Mouse (Mus musculus): ENCODE data around the gene Scml4. TPM values are rescaled to one million over a fixed set of nuclear protein-coding genes. Genes with fewer than 3 reads are reported as not detected.
A peak's percentile ranks its signal among the peaks of the same experiment; 100 is the strongest.

The Scml4 gene
- polyA plus RNA-seq, 1 experiment from 2014 or later = 0.15 TPM

GRCm38 (mm10) chr10:42957881-42958651 lies 97.9 kb downstream of the Scml4 start:
- H3K27ac ChIP-seq = no peak overlapping the region
- H3K9me3 ChIP-seq (replicated peaks) = no peaks in the 10 kb centered on the region
- peak overlapping the region; percentile 56 for H3K4me2 ChIP-seq
- H3K4me3 ChIP-seq = peak overlapping the region; percentile 35
- H3K9ac ChIP-seq = no peak overlapping the region
- no peak for ATAC-seq
- peaks cover 53% of the 10 kb centered on the region for H3K27me3 ChIP-seq (replicated peaks)
- peaks cover 19% of the 10 kb centered on the region for H3K4me1 ChIP-seq
- 7% methylated on average over 21 of the region's 21 CpGs for WGBS (ENCODE audit: insufficient replicate concordance)
- H3K36me3 ChIP-seq = no peaks in the 10 kb centered on the region

GRCm38 (mm10) chr10:42958686-42959085 lies 98.5 kb downstream of the Scml4 start:
- H3K4me3 ChIP-seq = no peak overlapping the region
- H3K4me2 ChIP-seq = peak overlapping the region; percentile 56; the same call in 1 of the 2 replicates
- WGBS (ENCODE audit: insufficient replicate concordance) = 61% methylated on average over 4 of the region's 4 CpGs
- H3K4me1 ChIP-seq = peaks cover 20% of the 10 kb centered on the region
- no peaks in the 10 kb centered on the region for H3K36me3 ChIP-seq
- peaks cover 46% of the 10 kb centered on the region for H3K27me3 ChIP-seq (replicated peaks)
- no peak overlapping the region for H3K9ac ChIP-seq
- H3K9me3 ChIP-seq (replicated peaks) = no peaks in the 10 kb centered on the region
- ATAC-seq = no peak
- no peak overlapping the region for H3K27ac ChIP-seq

GRCm38 (mm10) chr10:42961771-42962170 lies 101.6 kb downstream of the Scml4 start:
- Histone ChIP-seq H3K27ac (no peak overlapping the region), H3K9me3 (replicated peaks) (no peaks in the 10 kb centered on the region), H3K4me2 (no peak overlapping the region), H3K27me3 (replicated peaks) (peaks cover 22% of the 10 kb centered on the region; the same call in 1 of the 2 replicates), H3K9ac (no peak overlapping the region), H3K4me3 (no peak overlapping the region), H3K36me3 (no peaks in the 10 kb centered on the region), H3K4me1 (peaks cover 20% of the 10 kb centered on the region)
- ATAC-seq = no peak
- WGBS (ENCODE audit: insufficient replicate concordance) = 61% methylated on average over 6 of the region's 6 CpGs

- Histone ChIP-seq H3K9me3 (replicated peaks) (no peaks in the 10 kb centered on the region), H3K9ac (no peak overlapping the region), H3K4me2 (peak overlapping the region; percentile 35), H3K4me3 (no peak overlapping the region), H3K36me3 (no peaks in the 10 kb centered on the region), H3K27ac (no peak overlapping the region), H3K27me3 (replicated peaks) (peaks cover 18% of the 10 kb centered on the region; the same call in 1 of the 2 replicates), H3K4me1 (peaks cover 20% of the 10 kb centered on the region)
- no peak for ATAC-seq
- WGBS (ENCODE audit: insufficient replicate concordance) = 44% methylated on average over 6 of the region's 6 CpGs
Observed at GRCm38 (mm10) chr10:42962181-42962601, 102.0 kb downstream of the Scml4 start.

GRCm38 (mm10) chr10:42962655-42963054 lies 102.5 kb downstream of the Scml4 start:
- H3K4me1 ChIP-seq = peaks cover 17% of the 10 kb centered on the region
- H3K27ac ChIP-seq = no peak overlapping the region
- H3K4me2 ChIP-seq = peak overlapping the region; percentile 35

GRCm38 (mm10) chr10:42963061-42963460 lies 102.9 kb downstream of the Scml4 start:
- no peak overlapping the region for H3K27ac ChIP-seq
- peaks cover 14% of the 10 kb centered on the region; the same call in 1 of the 2 replicates for H3K27me3 ChIP-seq (replicated peaks)
- 73% methylated on average over 2 of the region's 2 CpGs for WGBS (ENCODE audit: insufficient replicate concordance)
- no peak overlapping the region for H3K9ac ChIP-seq
- H3K4me2 ChIP-seq = no peak overlapping the region
- peaks cover 14% of the 10 kb centered on the region for H3K4me1 ChIP-seq
- no peak overlapping the region for H3K4me3 ChIP-seq
- H3K9me3 ChIP-seq (replicated peaks) = no peaks in the 10 kb centered on the region
- no peak for ATAC-seq
- H3K36me3 ChIP-seq = no peaks in the 10 kb centered on the region

More at GRCm38 (mm10) chr10:42962655-42963054, 102.5 kb downstream of the Scml4 start:
- 0 out of 2 replicates have a peak, but pooled peaks have one; percentile 52 for ATAC-seq
- Histone ChIP-seq H3K27me3 (replicated peaks) (peaks cover 18% of the 10 kb centered on the region; the same call in 1 of the 2 replicates), H3K36me3 (no peaks in the 10 kb centered on the region), H3K4me3 (no peak overlapping the region), H3K9ac (no peak overlapping the region), H3K9me3 (replicated peaks) (no peaks in the 10 kb centered on the region)
- WGBS (ENCODE audit: insufficient replicate concordance) = 50% methylated on average over 13 of the region's 13 CpGs

GRCm38 (mm10) chr10:42968332-42968731 lies 108.2 kb downstream of the Scml4 start:
- WGBS (ENCODE audit: insufficient replicate concordance) = 10% methylated on average over 2 of the region's 2 CpGs
- H3K27me3 ChIP-seq (replicated peaks) = peaks cover 14% of the 10 kb centered on the region; the same call in 1 of the 2 replicates
- H3K9me3 ChIP-seq (replicated peaks) = no peaks in the 10 kb centered on the region
- H3K9ac ChIP-seq = no peak overlapping the region
- no peak overlapping the region for H3K4me3 ChIP-seq
- no peaks in the 10 kb centered on the region for H3K36me3 ChIP-seq
- H3K27ac ChIP-seq = no peak overlapping the region
- ATAC-seq = no peak
- no peak overlapping the region for H3K4me2 ChIP-seq
- H3K4me1 ChIP-seq = peaks cover 6% of the 10 kb centered on the region; the same call in 1 of the 2 replicates

GRCm38 (mm10) chr10:42972504-42973172 lies 112.5 kb downstream of the Scml4 start:
- ATAC-seq = no peak
- H3K4me1 ChIP-seq = peaks cover 6% of the 10 kb centered on the region; the same call in 1 of the 2 replicates
- no peaks in the 10 kb centered on the region for H3K9me3 ChIP-seq (replicated peaks)
- no peak overlapping the region for H3K4me3 ChIP-seq
- H3K27ac ChIP-seq = no peak overlapping the region
- no peak overlapping the region for H3K9ac ChIP-seq
- WGBS (ENCODE audit: insufficient replicate concordance) = 19% methylated on average over 18 of the region's 18 CpGs
- H3K4me2 ChIP-seq = peak overlapping the region; percentile 41
- H3K36me3 ChIP-seq = no peaks in the 10 kb centered on the region
- peaks cover 33% of the 10 kb centered on the region for H3K27me3 ChIP-seq (replicated peaks)

GRCm38 (mm10) chr10:42973537-42973936 lies 113.4 kb downstream of the Scml4 start:
- 63% methylated on average over 4 of the region's 4 CpGs for WGBS (ENCODE audit: insufficient replicate concordance)
- Histone ChIP-seq H3K9ac (no peak overlapping the region), H3K36me3 (no peaks in the 10 kb centered on the region), H3K27me3 (replicated peaks) (peaks cover 29% of the 10 kb centered on the region), H3K9me3 (replicated peaks) (no peaks in the 10 kb centered on the region), H3K4me3 (no peak overlapping the region), H3K4me2 (no peak overlapping the region), H3K4me1 (peaks cover 6% of the 10 kb centered on the region; the same call in 1 of the 2 replicates), H3K27ac (no peak overlapping the region)
- ATAC-seq = no peak

- peaks cover 6% of the 10 kb centered on the region; the same call in 1 of the 2 replicates for H3K4me1 ChIP-seq
- no peak overlapping the region for H3K9ac ChIP-seq
- H3K27ac ChIP-seq = no peak overlapping the region
- peaks cover 36% of the 10 kb centered on the region for H3K27me3 ChIP-seq (replicated peaks)
- ATAC-seq = no peak
- no peak overlapping the region for H3K4me3 ChIP-seq
- no peaks in the 10 kb centered on the region for H3K9me3 ChIP-seq (replicated peaks)
- 67% methylated on average over 6 of the region's 6 CpGs for WGBS (ENCODE audit: insufficient replicate concordance)
- H3K4me2 ChIP-seq = no peak overlapping the region
- H3K36me3 ChIP-seq = no peaks in the 10 kb centered on the region
Observed at GRCm38 (mm10) chr10:42976577-42976976, 116.4 kb downstream of the Scml4 start.

- 56% methylated on average over 3 of the region's 3 CpGs for WGBS (ENCODE audit: insufficient replicate concordance)
- H3K27me3 ChIP-seq (replicated peaks) = peaks cover 41% of the 10 kb centered on the region
Observed at GRCm38 (mm10) chr10:42978346-42978745, 118.2 kb downstream of the Scml4 start.

More at GRCm38 (mm10) chr10:42978346-42978745, 118.2 kb downstream of the Scml4 start:
- no peaks in the 10 kb centered on the region for H3K9me3 ChIP-seq (replicated peaks)
- H3K4me2 ChIP-seq = no peak overlapping the region
- no peak overlapping the region for H3K27ac ChIP-seq
- H3K36me3 ChIP-seq = no peaks in the 10 kb centered on the region
- no peaks in the 10 kb centered on the region for H3K4me1 ChIP-seq
- no peak overlapping the region for H3K9ac ChIP-seq
- no peak overlapping the region for H3K4me3 ChIP-seq
- ATAC-seq = no peak
